Mouse (Mus musculus): ENCODE measurements around the gene Krtap14. TPM values are rescaled to one million over a fixed set of nuclear protein-coding genes. Genes with fewer than 3 reads are reported as not detected.

Gene Krtap14
- polyA plus RNA-seq, 1 experiment from 2014 or later, result not detected

DNA sequence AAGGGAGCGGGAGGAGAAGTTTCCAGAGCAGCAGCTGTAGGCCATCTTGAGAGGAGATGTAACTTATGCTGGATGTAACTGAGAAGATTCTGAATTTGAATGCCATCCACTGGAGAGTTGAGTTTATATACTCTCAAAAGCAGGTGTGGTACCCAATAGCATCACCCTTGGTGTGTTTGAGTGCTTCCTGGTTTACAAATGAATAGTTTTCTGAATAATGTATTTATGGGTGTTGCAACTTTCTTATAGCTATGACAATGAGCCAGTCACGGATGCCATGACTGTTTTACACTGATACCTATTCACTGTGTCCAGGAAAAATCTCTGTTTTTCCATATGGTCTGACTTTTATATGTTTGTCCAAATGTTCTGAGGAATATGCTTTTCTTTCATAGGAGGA is 51.8 kb downstream of the Krtap14 start, which contains the start of gene 2310057N15Rik:
2310057N15Rik (minus strand) TSS at position 101 of the 400 bp plus-strand sequence.
- H3K4me2 ChIP-seq (replicated peaks), result no peak within 1 kb of the TSS
- H3K27ac ChIP-seq, result no peak within 1 kb of the TSS
- H3K9ac ChIP-seq, result no peak within 1 kb of the TSS
- no peaks in the 10 kb centered on the region for H3K9me3 ChIP-seq
- H3K36me3 ChIP-seq, result no peaks in the 10 kb centered on the region
- H3K4me1 ChIP-seq, result no peaks in the 10 kb centered on the region
- H3K4me3 ChIP-seq, result no peak within 1 kb of the TSS
- no peaks in the 10 kb centered on the region for H3K27me3 ChIP-seq (replicated peaks)
- 79% methylated on average over 2 of the region's 2 CpGs for WGBS
- no peak for ATAC-seq (ENCODE audit: low FRiP score, low read depth)

Other genes starting within 250 kb of the Krtap14 start
- not detected in 2 replicates for gene Krtap24-1, start 213.9 kb downstream of the Krtap14 start, polyA plus RNA-seq (2016; fragmentation: Nextera tagmentation; extraction: Ambion mirVana)
- gene 2310079G19Rik, start 198.5 kb downstream of the Krtap14 start, polyA plus RNA-seq (2016; fragmentation: Nextera tagmentation; extraction: Ambion mirVana), result not detected in 2 replicates
- not detected in 2 replicates for gene Krtap26-1, start 178.3 kb downstream of the Krtap14 start, polyA plus RNA-seq (2016; fragmentation: Nextera tagmentation; extraction: Ambion mirVana)
- not detected in 2 replicates for gene Krtap27-1, start 154.5 kb downstream of the Krtap14 start, polyA plus RNA-seq (2016; fragmentation: Nextera tagmentation; extraction: Ambion mirVana)
- not detected in 2 replicates for gene 2310061N02Rik, start 118.2 kb downstream of the Krtap14 start, polyA plus RNA-seq (2016; fragmentation: Nextera tagmentation; extraction: Ambion mirVana)
- gene Krtap13-1, start 97.3 kb downstream of the Krtap14 start, polyA plus RNA-seq (2016; fragmentation: Nextera tagmentation; extraction: Ambion mirVana), result not detected in 2 replicates
- not detected in 2 replicates for gene Krtap13, start 74.5 kb downstream of the Krtap14 start, polyA plus RNA-seq (2016; fragmentation: Nextera tagmentation; extraction: Ambion mirVana)
- not detected in 2 replicates for gene 2310034C09Rik, start 67.3 kb downstream of the Krtap14 start, polyA plus RNA-seq (2016; fragmentation: Nextera tagmentation; extraction: Ambion mirVana)
- not detected in 2 replicates for gene 2310057N15Rik, start 51.9 kb downstream of the Krtap14 start, polyA plus RNA-seq (2016; fragmentation: Nextera tagmentation; extraction: Ambion mirVana)
- not detected in 2 replicates for gene Gm5965, start 48.2 kb downstream of the Krtap14 start, polyA plus RNA-seq (2016; fragmentation: Nextera tagmentation; extraction: Ambion mirVana)
- not detected in 2 replicates for gene Gm20741, start 13.9 kb downstream of the Krtap14 start, polyA plus RNA-seq (2016; fragmentation: Nextera tagmentation; extraction: Ambion mirVana)
- not detected in 2 replicates for gene Krtap15, start 5.9 kb downstream of the Krtap14 start, polyA plus RNA-seq (2016; fragmentation: Nextera tagmentation; extraction: Ambion mirVana)
- gene Krtap19-1, start 43.3 kb upstream of the Krtap14 start, polyA plus RNA-seq (2016; fragmentation: Nextera tagmentation; extraction: Ambion mirVana), result not detected in 2 replicates
- not detected in 2 replicates for gene Krtap19-2, start 48.1 kb upstream of the Krtap14 start, polyA plus RNA-seq (2016; fragmentation: Nextera tagmentation; extraction: Ambion mirVana)
- gene Krtap19-3, start 51.9 kb upstream of the Krtap14 start, polyA plus RNA-seq (2016; fragmentation: Nextera tagmentation; extraction: Ambion mirVana), result not detected in 2 replicates
- gene Krtap19-4, start 58.9 kb upstream of the Krtap14 start, polyA plus RNA-seq (2016; fragmentation: Nextera tagmentation; extraction: Ambion mirVana), result not detected in 2 replicates
- gene Krtap19-5, start 70.3 kb upstream of the Krtap14 start, polyA plus RNA-seq (2016; fragmentation: Nextera tagmentation; extraction: Ambion mirVana), result not detected in 2 replicates
- not detected in 2 replicates for gene Krtap19-9b, start 106.1 kb upstream of the Krtap14 start, polyA plus RNA-seq (2016; fragmentation: Nextera tagmentation; extraction: Ambion mirVana)
- gene Krtap16-3, start 136.7 kb upstream of the Krtap14 start, polyA plus RNA-seq (2016; fragmentation: Nextera tagmentation; extraction: Ambion mirVana), result not detected in 2 replicates
- gene Krtap22-2, start 184.6 kb upstream of the Krtap14 start, polyA plus RNA-seq (2016; fragmentation: Nextera tagmentation; extraction: Ambion mirVana), result not detected in 2 replicates
- not detected in 2 replicates for gene Gm10229, start 189.1 kb upstream of the Krtap14 start, polyA plus RNA-seq (2016; fragmentation: Nextera tagmentation; extraction: Ambion mirVana)
- gene Krtap6-1, start 205.6 kb upstream of the Krtap14 start, polyA plus RNA-seq (2016; fragmentation: Nextera tagmentation; extraction: Ambion mirVana), result not detected in 2 replicates
- gene Gm10228, start 215.3 kb upstream of the Krtap14 start, polyA plus RNA-seq (2016; fragmentation: Nextera tagmentation; extraction: Ambion mirVana), result not detected in 2 replicates
- gene Krtap6-5, start 221.7 kb upstream of the Krtap14 start, polyA plus RNA-seq (2016; fragmentation: Nextera tagmentation; extraction: Ambion mirVana), result not detected in 2 replicates
- not detected in 2 replicates for gene 1110025L11Rik, start 237.9 kb upstream of the Krtap14 start, polyA plus RNA-seq (2016; fragmentation: Nextera tagmentation; extraction: Ambion mirVana)

Data from neural tube, embryonic 12.5 days (tissue).